Mouse (Mus musculus) myocyte (in vitro differentiated cells): ENCODE data around the gene Sat2.

Experiments
- CEBPB ChIP-seq: IDR thresholded peaks from 2 replicates; pipeline ENCODE4 v1.6.1; 2011; ENCODE audit warnings: mild to moderate bottlenecking, moderate library complexity; ENCODE audit not compliant: poor library complexity, insufficient read depth, severe bottlenecking
- MAX ChIP-seq: IDR thresholded peaks from one replicate; pipeline ENCODE4 v1.6.1; 2011; ENCODE audit warnings: low read depth, mild to moderate bottlenecking, control low read depth
- POLR2A ChIP-seq: IDR thresholded peaks from one replicate; pipeline ENCODE4 v1.6.1; 2011; ENCODE audit warnings: low read depth, mild to moderate bottlenecking, control low read depth, moderate library complexity; ENCODE audit not compliant: insufficient read length

GRCm38 (mm10) chr11:69594853-69595252, 27.0 kb upstream of the Sat2 start:
- TF ChIP-seq MAX (no peak), POLR2A (no peak), CEBPB (no peak)
